Mouse (Mus musculus) liver, embryonic 13.5 days (tissue): Measurements from ENCODE around the gene Farp1. TPM values are rescaled to one million over a fixed set of nuclear protein-coding genes. Genes with fewer than 3 reads are reported as not detected.

Experiments used
- ATAC-seq: fragments of 200-750 bp; cut with Nextera tagmentation; 2 replicates; pipeline ENCODE4 v1.8.0; 2017; ENCODE audit warnings: low read depth, mild to moderate bottlenecking, moderate number of reproducible peaks, moderate library complexity
- DNase-seq: peaks from one replicate; pipeline ENCODE4 v3.0.0; 2022
- H3K27ac ChIP-seq: fragments of 300-500 bp; sonication (generic); 2 replicates; pipeline ENCODE4 v1.5.1; 2015; ENCODE audit warnings: moderate library complexity, mild to moderate bottlenecking, inconsistent platforms
- H3K27me3 ChIP-seq: fragments of 300-500 bp; sonication (generic); 2 replicates; pipeline ENCODE4 v1.6.1; 2015; ENCODE audit warnings: mild to moderate bottlenecking, inconsistent platforms
- H3K36me3 ChIP-seq: fragments of 300-500 bp; sonication (generic); 2 replicates; pipeline ENCODE4 v1.6.1; 2015; ENCODE audit warnings: mild to moderate bottlenecking, inconsistent platforms
- H3K4me1 ChIP-seq: fragments of 300-500 bp; sonication (generic); replicated peaks from 2 replicates; pipeline ENCODE4 v1.6.1; 2015; ENCODE audit warnings: inconsistent platforms
- H3K4me2 ChIP-seq: fragments of 300-500 bp; sonication (generic); 2 replicates; pipeline ENCODE4 v1.6.1; 2015; ENCODE audit warnings: inconsistent platforms, mild to moderate bottlenecking, moderate library complexity
- H3K4me3 ChIP-seq: fragments of 300-500 bp; sonication (generic); replicated peaks from 2 replicates; pipeline ENCODE4 v1.5.1; 2015; ENCODE audit warnings: mild to moderate bottlenecking, inconsistent platforms
- H3K9ac ChIP-seq: fragments of 300-500 bp; sonication (generic); 2 replicates; pipeline ENCODE4 v1.6.1; 2015; ENCODE audit warnings: mild to moderate bottlenecking, inconsistent platforms
- H3K9me3 ChIP-seq: fragments of 300-500 bp; sonication (generic); replicated peaks from 2 replicates; pipeline ENCODE4 v1.6.1; 2016; ENCODE audit warnings: inconsistent platforms
- WGBS: fragments of 180-500 bp; shearing (Covaris S2); methylation state at CpG from one replicate; pipeline ENCODE4 v1.1.7; 2015; ENCODE audit not compliant: insufficient replicate concordance; 5-methylcytosine and 5-hydroxymethylcytosine counted together
- polyA plus RNA-seq: library from polyadenylated mRNA; unstranded; fragments of >200 nt; fragmentation: Nextera tagmentation; extraction: Ambion mirVana; gene quantifications from 2 replicates; pipeline ENCODE4 v1.2.1, GENCODE M21; 2015

The Farp1 gene
- polyA plus RNA-seq, 1 experiment from 2014 or later: 3.4 TPM

DNA sequence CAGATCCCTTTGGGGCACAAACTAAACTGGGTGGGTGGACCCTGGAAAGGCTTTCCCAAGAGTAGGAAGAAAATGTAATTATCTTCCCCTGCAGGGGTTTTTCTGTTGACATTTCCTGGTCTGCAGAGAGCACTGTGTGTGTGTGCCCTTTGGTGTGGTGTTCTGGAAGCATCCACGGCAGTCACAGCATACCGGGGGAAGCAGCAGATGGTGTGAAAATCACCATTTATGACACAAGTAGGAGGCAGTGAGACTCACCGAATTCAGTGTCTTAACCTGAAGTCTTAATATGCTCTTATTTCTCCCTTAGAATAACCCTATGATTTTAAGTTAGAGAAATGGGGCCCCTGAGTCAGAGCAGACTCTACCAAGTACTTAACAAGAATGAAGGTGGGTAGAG lies 133.7 kb downstream of the Farp1 start:
- Histone ChIP-seq H3K4me2 (no peak overlapping the region), H3K27me3 (no peaks in the 10 kb centered on the region), H3K9me3 (no peaks in the 10 kb centered on the region), H3K9ac (no peak overlapping the region), H3K4me3 (no peak overlapping the region), H3K4me1 (0 out of 2 replicates have a peak, but pooled peaks cover 8% of the 10 kb centered on the region), H3K36me3 (no peaks in the 10 kb centered on the region), H3K27ac (no peak overlapping the region)
- WGBS: 74% methylated on average over 3 of the region's 3 CpGs
- ATAC-seq (no peak), DNase-seq (no peak)

DNA sequence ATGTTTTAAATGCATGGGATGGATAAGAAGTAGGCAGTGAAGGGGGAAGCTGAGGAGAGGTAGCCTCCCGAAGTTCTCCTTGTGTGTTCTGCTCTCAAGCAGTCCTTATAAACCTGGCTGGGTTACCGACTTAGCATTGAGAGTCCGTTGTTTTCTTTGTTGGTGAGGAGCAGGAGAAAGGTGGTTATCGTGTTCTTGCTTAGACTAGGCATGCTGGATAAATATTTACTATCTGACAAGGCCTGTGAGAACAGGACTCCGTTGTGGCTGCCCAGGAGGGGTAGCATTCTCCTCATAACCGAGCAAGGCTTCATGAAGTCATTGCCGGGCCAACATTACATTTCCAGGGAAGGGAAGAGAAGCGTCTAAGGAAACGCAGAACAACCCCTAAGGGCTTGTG lies 135.3 kb downstream of the Farp1 start:
- ATAC-seq (no peak), DNase-seq (no peak)
- no peak overlapping the region for H3K4me3 ChIP-seq
- H3K4me2 ChIP-seq: no peak overlapping the region
- WGBS: 70% methylated on average over 9 of the region's 9 CpGs
- H3K9me3 ChIP-seq: no peaks in the 10 kb centered on the region
- H3K9ac ChIP-seq: no peak overlapping the region
- H3K27me3 ChIP-seq: no peaks in the 10 kb centered on the region
- no peaks in the 10 kb centered on the region for H3K4me1 ChIP-seq
- no peaks in the 10 kb centered on the region for H3K36me3 ChIP-seq
- H3K27ac ChIP-seq: no peak overlapping the region

DNA sequence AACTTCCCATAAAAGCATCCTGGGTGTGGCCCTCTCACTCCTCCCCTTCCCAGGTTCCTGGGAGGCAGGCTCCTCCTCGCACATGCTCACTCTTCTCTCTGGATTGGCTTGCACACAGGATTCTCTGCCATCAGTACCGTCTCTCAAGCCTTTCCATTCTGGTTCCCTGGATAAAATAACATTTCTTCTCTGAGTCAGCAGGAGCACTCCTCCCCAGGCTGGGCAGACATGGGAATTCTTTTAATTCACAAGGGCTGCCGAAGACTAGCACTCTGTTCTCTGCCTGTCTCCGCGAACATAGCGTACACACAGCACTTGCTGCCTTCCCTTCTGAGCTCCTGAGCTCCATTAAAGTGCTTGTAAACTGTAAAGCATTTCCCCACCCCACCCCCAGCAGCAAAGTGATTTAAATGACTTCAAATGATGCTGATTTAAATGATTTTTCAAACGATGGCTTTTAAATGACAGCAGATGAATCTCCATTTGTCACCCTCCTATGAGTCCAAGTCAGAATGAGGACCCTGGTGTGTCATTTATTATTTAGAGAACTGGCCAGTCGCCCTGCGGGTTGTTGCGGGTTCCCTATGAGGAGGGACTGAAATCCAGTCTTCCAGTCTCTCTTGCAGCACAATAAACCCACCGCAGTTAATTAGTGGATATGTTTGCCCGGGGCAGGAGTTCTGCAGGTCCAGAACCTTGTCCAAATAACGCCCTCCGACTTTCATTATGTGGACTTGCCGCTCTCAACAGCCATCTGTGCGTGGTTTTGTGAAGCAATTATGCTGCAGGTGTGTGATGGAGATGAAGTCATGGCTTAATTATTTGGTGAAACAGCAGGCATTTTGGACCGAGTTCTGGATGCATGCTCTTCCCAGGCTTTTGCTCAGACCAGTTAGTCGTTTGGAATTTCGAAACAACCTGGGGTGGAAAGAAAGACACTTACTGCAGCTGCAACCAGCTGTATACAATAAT lies 137.4 kb downstream of the Farp1 start:
- H3K36me3 ChIP-seq: no peaks in the 10 kb centered on the region
- H3K4me3 ChIP-seq: no peak overlapping the region
- H3K4me1 ChIP-seq: no peaks in the 10 kb centered on the region
- no peak for ATAC-seq
- no peak for DNase-seq
- no peak overlapping the region for H3K4me2 ChIP-seq
- H3K9me3 ChIP-seq: no peaks in the 10 kb centered on the region
- 70% methylated on average over 19 of the region's 19 CpGs for WGBS
- H3K27me3 ChIP-seq: no peaks in the 10 kb centered on the region
- H3K9ac ChIP-seq: no peak overlapping the region
- no peak overlapping the region for H3K27ac ChIP-seq

DNA sequence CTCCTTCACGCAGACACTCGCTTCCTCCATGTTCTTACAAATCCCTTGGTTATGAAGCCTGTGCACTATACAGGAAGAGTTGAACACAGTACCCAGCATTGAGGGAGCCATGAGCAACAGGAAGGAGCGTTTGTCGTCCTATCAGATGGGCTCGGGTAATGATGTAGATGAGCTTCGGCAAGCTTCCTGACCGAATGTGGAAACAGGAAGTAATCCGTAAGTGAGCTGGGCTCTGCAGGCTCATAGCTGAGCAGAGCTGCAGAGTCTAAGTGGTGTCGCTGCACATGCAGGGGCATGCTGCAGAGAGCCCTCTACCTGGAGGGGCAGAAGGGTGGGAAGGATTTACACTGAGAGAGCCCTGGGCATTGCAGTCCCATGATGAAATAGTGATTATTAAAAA lies 140.4 kb downstream of the Farp1 start:
- 31% methylated on average over 9 of the region's 9 CpGs for WGBS
- no peak overlapping the region for H3K4me3 ChIP-seq
- H3K9ac ChIP-seq: no peak overlapping the region
- no peaks in the 10 kb centered on the region for H3K36me3 ChIP-seq
- no peaks in the 10 kb centered on the region for H3K9me3 ChIP-seq
- ATAC-seq: peak; percentile 29; the same call in 1 of the 2 replicates
- no peak overlapping the region for H3K4me2 ChIP-seq
- DNase-seq: no peak
- H3K27me3 ChIP-seq: no peaks in the 10 kb centered on the region
- no peaks in the 10 kb centered on the region for H3K4me1 ChIP-seq
- no peak overlapping the region for H3K27ac ChIP-seq

DNA sequence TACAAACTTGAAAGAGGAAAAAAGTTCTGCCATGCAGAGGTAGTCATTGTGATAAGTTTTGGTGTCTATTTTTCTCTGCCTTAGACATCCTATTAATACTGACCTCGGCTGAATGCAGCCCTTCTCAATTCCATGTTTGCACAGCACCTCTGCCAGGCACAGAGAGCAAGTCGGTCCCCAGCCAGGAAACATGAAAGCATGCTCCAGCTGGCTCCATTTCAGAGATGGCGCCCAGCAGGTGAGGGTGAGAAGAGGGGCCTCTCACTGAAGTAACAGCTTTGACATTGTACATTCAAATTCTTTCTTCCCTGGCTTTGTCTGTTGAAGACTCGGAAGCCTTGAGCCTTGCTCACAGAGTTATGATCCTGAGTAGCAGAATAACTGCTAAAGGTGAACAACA lies 140.9 kb downstream of the Farp1 start:
- Histone ChIP-seq H3K9ac (no peak overlapping the region), H3K27me3 (no peaks in the 10 kb centered on the region), H3K36me3 (no peaks in the 10 kb centered on the region), H3K4me3 (no peak overlapping the region), H3K4me2 (no peak overlapping the region), H3K9me3 (no peaks in the 10 kb centered on the region), H3K4me1 (no peaks in the 10 kb centered on the region), H3K27ac (no peak overlapping the region)
- ATAC-seq: no peak
- 60% methylated on average over 4 of the region's 4 CpGs for WGBS
- no peak for DNase-seq

DNA sequence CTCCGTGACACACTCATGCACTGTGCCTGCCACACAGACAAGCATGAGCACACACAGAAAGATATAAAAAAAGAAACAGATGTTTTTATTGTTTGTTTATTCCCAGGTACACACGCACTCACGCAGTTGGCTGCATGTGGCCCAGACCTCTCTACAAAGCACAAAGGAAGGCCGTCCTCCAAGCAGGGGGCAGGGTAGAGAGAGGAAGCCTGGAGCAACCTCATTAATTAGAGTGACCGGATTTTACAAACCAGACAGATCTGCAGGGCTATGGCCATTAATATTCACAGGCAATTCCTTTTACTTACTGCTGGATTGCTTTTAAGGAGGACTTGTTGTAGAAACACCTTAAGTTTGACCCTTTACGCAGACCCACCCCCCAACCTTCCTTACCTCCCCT lies 142.9 kb downstream of the Farp1 start:
- Histone ChIP-seq H3K27me3 (no peaks in the 10 kb centered on the region), H3K9me3 (no peaks in the 10 kb centered on the region), H3K4me3 (no peak overlapping the region), H3K9ac (no peak overlapping the region), H3K27ac (no peak overlapping the region), H3K4me2 (no peak overlapping the region), H3K36me3 (no peaks in the 10 kb centered on the region), H3K4me1 (peaks cover 9% of the 10 kb centered on the region)
- no peak for ATAC-seq
- DNase-seq: no peak
- WGBS: 70% methylated on average over 6 of the region's 6 CpGs

DNA sequence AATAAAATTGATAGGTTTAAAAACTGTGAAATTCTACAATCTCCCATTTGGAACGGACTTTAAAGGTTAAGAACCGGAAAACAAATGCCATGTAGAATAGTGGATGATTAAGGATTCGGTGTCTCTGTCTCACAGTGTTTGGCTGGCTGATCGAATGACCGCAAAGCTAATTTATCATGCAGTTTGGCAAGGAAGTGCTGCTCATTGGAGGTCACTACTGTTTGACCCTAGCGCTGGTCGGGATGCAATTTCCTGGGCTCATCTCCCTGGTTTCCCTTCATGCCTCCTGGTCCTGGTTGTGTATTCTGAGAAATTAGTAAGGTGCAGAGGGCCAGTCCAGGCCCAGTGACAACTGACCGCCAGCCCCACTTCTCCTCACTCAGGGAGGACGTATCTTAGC lies 145.6 kb downstream of the Farp1 start:
- no peak overlapping the region for H3K4me2 ChIP-seq
- no peak overlapping the region for H3K9ac ChIP-seq
- no peak overlapping the region for H3K4me3 ChIP-seq
- H3K27ac ChIP-seq: no peak overlapping the region
- peaks cover 9% of the 10 kb centered on the region for H3K4me1 ChIP-seq
- H3K36me3 ChIP-seq: no peaks in the 10 kb centered on the region
- ATAC-seq (no peak), DNase-seq (no peak)
- no peaks in the 10 kb centered on the region for H3K9me3 ChIP-seq
- no peaks in the 10 kb centered on the region for H3K27me3 ChIP-seq
- WGBS: 65% methylated on average over 9 of the region's 9 CpGs

DNA sequence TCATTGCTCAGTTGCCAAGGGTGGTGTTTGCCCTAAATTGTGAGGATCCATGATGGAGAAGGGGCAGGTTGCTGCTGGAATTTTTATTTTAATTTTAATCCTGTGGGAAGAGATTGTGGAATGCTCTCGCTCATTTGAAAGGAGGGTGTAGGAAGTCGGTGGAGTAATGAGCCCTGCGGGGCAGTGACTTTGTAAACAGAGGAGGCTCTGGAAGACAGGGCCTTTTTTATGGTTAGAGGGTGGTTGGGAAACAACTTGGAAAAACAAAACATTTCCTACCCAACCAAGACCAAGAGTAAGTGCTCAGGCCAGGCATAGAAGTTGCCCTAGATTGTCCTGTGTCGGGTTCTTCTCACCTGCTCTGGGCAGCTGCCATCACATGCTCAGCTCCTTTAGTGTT lies 146.8 kb downstream of the Farp1 start:
- H3K4me3 ChIP-seq: no peak overlapping the region
- H3K27me3 ChIP-seq: no peaks in the 10 kb centered on the region
- no peak overlapping the region for H3K9ac ChIP-seq
- H3K4me2 ChIP-seq: no peak overlapping the region
- 68% methylated on average over 4 of the region's 4 CpGs for WGBS
- H3K36me3 ChIP-seq: no peaks in the 10 kb centered on the region
- DNase-seq (no peak), ATAC-seq (no peak)
- no peaks in the 10 kb centered on the region for H3K9me3 ChIP-seq
- H3K27ac ChIP-seq: no peak overlapping the region
- peaks cover 9% of the 10 kb centered on the region for H3K4me1 ChIP-seq

DNA sequence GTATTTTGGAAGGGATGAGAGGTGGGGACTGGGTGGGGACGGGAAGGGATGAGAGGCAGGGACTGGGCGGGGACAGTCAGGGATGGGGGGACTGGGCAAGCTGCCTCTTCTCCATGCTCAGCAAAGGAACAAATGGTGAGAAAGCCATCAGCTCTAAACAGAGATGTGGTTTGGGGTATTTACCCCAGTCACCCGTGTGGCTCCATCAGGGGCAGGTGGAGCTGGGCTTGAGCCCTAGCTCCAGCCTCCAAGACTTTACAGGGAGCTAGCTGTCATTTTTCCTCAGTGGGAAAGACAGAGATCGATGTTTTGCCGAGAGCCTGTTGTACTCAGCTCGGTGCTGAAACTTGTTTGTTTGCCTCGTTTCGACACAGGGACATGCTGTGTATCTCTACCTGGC lies 148.0 kb downstream of the Farp1 start:
- H3K27ac ChIP-seq: no peak overlapping the region
- H3K4me1 ChIP-seq: peaks cover 9% of the 10 kb centered on the region
- H3K4me3 ChIP-seq: no peak overlapping the region
- no peaks in the 10 kb centered on the region for H3K9me3 ChIP-seq
- DNase-seq (no peak), ATAC-seq (no peak)
- no peak overlapping the region for H3K4me2 ChIP-seq
- H3K27me3 ChIP-seq: no peaks in the 10 kb centered on the region
- no peaks in the 10 kb centered on the region for H3K36me3 ChIP-seq
- 59% methylated on average over 8 of the region's 8 CpGs for WGBS
- H3K9ac ChIP-seq: no peak overlapping the region

DNA sequence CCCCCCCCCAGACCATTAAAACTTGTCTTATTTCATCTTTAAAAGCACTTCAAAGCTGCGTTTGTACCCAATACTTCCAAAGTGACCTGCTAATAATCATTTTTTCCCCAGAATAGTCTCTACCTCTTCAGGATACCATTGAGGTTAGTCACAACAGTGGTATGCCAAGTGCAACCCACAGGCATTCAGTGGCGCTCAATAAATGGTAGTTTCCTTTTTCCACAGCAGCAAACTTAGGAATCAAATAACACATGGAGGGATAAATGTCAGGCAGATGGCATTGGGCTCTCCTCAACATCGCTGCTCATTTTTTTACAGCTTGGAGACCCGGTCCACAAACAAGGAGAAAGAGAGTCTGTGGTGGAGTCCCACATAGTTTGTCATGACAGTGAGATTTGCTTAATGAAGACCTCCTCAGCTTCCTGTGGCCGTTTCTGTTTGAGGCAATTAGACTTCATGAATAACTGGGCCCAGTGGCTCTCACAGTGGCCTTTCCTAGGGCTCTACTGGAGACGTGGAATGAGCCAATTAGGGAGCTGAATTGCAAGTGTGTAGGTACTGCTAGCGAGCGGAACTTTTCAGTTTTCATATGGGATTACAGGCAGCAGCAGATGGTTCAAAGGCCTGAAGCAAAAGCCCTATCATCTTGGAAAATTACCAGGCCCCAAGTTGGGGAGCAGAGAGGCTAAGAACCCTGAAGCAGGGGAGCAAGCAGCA lies 148.6 kb downstream of the Farp1 start:
- 62% methylated on average over 8 of the region's 8 CpGs for WGBS
- no peak for DNase-seq
- no peak for ATAC-seq
- H3K4me1 ChIP-seq: peaks cover 9% of the 10 kb centered on the region
- H3K4me2 ChIP-seq: no peak overlapping the region
- no peaks in the 10 kb centered on the region for H3K9me3 ChIP-seq
- H3K9ac ChIP-seq: no peak overlapping the region
- no peak overlapping the region for H3K27ac ChIP-seq
- no peak overlapping the region for H3K4me3 ChIP-seq
- no peaks in the 10 kb centered on the region for H3K36me3 ChIP-seq
- no peaks in the 10 kb centered on the region for H3K27me3 ChIP-seq

DNA sequence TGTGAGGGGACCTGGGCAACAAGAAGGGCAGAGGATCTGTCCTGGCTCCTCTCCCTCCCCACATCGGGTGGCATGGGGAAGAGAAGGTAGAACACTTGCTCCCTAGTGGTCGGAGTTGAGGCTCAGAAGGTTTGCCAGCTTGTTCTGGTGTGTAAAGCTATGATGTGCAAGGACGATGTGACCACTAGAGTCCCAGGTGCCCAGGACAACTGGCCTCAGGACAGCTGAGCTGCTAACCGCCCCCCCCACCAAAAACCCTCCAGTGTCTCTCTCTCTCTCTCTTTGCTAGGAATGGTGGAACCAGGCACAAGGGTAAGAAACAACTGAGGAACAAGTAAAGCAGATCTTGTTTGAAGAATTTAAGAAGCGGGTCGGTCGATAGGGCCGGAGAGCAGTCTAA lies 149.4 kb downstream of the Farp1 start:
- no peak overlapping the region for H3K4me3 ChIP-seq
- ATAC-seq: no peak
- H3K36me3 ChIP-seq: no peaks in the 10 kb centered on the region
- no peaks in the 10 kb centered on the region for H3K27me3 ChIP-seq
- H3K4me2 ChIP-seq: no peak overlapping the region
- 74% methylated on average over 8 of the region's 8 CpGs for WGBS
- no peak for DNase-seq
- no peak overlapping the region for H3K27ac ChIP-seq
- no peak overlapping the region for H3K9ac ChIP-seq
- no peaks in the 10 kb centered on the region for H3K9me3 ChIP-seq
- H3K4me1 ChIP-seq: peaks cover 9% of the 10 kb centered on the region
